Mouse (Mus musculus): ENCODE measurements around the gene Phf12.

The Phf12 gene

GRCm38 (mm10) chr11:77982441-77982905, at the start of gene Phf12:
TSS of gene Phf12 (plus strand) at chr11:77982754.
- peak; percentile 99 for DNase-seq

- no peak for DNase-seq
Observed at GRCm38 (mm10) chr11:77934111-77934521, 48.4 kb upstream of the Phf12 start.

GRCm38 (mm10) chr11:77934568-77935311, 47.8 kb upstream of the Phf12 start:
- no peak for DNase-seq

- DNase-seq, result no peak
Observed at GRCm38 (mm10) chr11:77936846-77937245, 45.7 kb upstream of the Phf12 start.

- no peak for DNase-seq
Observed at GRCm38 (mm10) chr11:77937649-77938410, 44.7 kb upstream of the Phf12 start.

GRCm38 (mm10) chr11:77942230-77942629, 40.3 kb upstream of the Phf12 start:
- DNase-seq, result no peak

- DNase-seq, result no peak
Observed at GRCm38 (mm10) chr11:77947860-77948259, 34.7 kb upstream of the Phf12 start.

GRCm38 (mm10) chr11:77950125-77950685, 32.3 kb upstream of the Phf12 start:
- no peak for DNase-seq

- DNase-seq, result no peak
Observed at GRCm38 (mm10) chr11:77950797-77951228, 31.7 kb upstream of the Phf12 start.

- peak; percentile 21 for DNase-seq
Observed at GRCm38 (mm10) chr11:77953671-77954070, 28.9 kb upstream of the Phf12 start.

GRCm38 (mm10) chr11:77956428-77956827, 26.1 kb upstream of the Phf12 start:
- no peak for DNase-seq

- no peak for DNase-seq
Observed at GRCm38 (mm10) chr11:77958268-77958667, 24.3 kb upstream of the Phf12 start.

GRCm38 (mm10) chr11:77958932-77959331, 23.6 kb upstream of the Phf12 start:
- DNase-seq, result no peak

- no peak for DNase-seq
Observed at GRCm38 (mm10) chr11:77960199-77960598, 22.4 kb upstream of the Phf12 start.

- no peak for DNase-seq
Observed at GRCm38 (mm10) chr11:77960898-77961297, 21.7 kb upstream of the Phf12 start.

GRCm38 (mm10) chr11:77962946-77963345, 19.6 kb upstream of the Phf12 start:
- DNase-seq, result no peak

GRCm38 (mm10) chr11:77964415-77965095, 18.0 kb upstream of the Phf12 start:
- DNase-seq, result no peak

GRCm38 (mm10) chr11:77965101-77966036, 17.2 kb upstream of the Phf12 start:
- no peak for DNase-seq

GRCm38 (mm10) chr11:77966037-77966391, 16.5 kb upstream of the Phf12 start:
- DNase-seq, result no peak

- DNase-seq, result peak; percentile 84
Observed at GRCm38 (mm10) chr11:77967114-77967513, 15.4 kb upstream of the Phf12 start.

- DNase-seq, result no peak
Observed at GRCm38 (mm10) chr11:77968786-77969185, 13.8 kb upstream of the Phf12 start.

- no peak for DNase-seq
Observed at GRCm38 (mm10) chr11:77970718-77971117, 11.8 kb upstream of the Phf12 start.
